Mouse (Mus musculus) heart, embryonic 10.5 days (tissue): Measurements from ENCODE around the gene Lrrc74b. TPM values are rescaled to one million over a fixed set of nuclear protein-coding genes. Genes with fewer than 3 reads are reported as not detected.

Experiments used
- DNase-seq: peaks from one replicate; pipeline ENCODE4 v3.0.0-alpha.2; 2017; ENCODE audit warnings: low spot score
- H3K27ac ChIP-seq: fragments of 300-500 bp; sonication (generic); 2 replicates; pipeline ENCODE4 v1.5.1; 2016; ENCODE audit warnings: mild to moderate bottlenecking
- H3K27me3 ChIP-seq: fragments of 300-500 bp; sonication (generic); 2 replicates; pipeline ENCODE4 v1.6.1; 2016; ENCODE audit warnings: mild to moderate bottlenecking; ENCODE audit not compliant: poor library complexity, insufficient read depth, severe bottlenecking
- H3K36me3 ChIP-seq: fragments of 300-500 bp; sonication (generic); 2 replicates; pipeline ENCODE4 v1.6.1; 2016; ENCODE audit warnings: mild to moderate bottlenecking, moderate library complexity
- H3K4me1 ChIP-seq: fragments of 300-500 bp; sonication (generic); 2 replicates; pipeline ENCODE4 v1.6.1; 2016; ENCODE audit warnings: mild to moderate bottlenecking
- H3K4me3 ChIP-seq: fragments of 300-500 bp; sonication (generic); 2 replicates; pipeline ENCODE4 v1.5.1; 2016; ENCODE audit warnings: mild to moderate bottlenecking, moderate library complexity
- H3K9me3 ChIP-seq: fragments of 300-500 bp; sonication (generic); 2 replicates; pipeline ENCODE4 v1.6.1; 2016; ENCODE audit warnings: mild to moderate bottlenecking, moderate library complexity
- WGBS: fragments of 180-500 bp; shearing (Covaris S2); methylation state at CpG from one replicate; pipeline ENCODE4 v1.1.7; 2016; 5-methylcytosine and 5-hydroxymethylcytosine counted together
- polyA plus RNA-seq: library from polyadenylated mRNA; unstranded; fragments of >200 nt; fragmentation: Nextera tagmentation; extraction: Ambion mirVana; gene quantifications from 2 replicates; pipeline ENCODE4 v1.2.1, GENCODE M21; 2016

Gene Lrrc74b
- polyA plus RNA-seq, 1 experiment from 2014 or later = 0.26 TPM

- WGBS = 62% methylated on average over 14 of the region's 14 CpGs
- H3K4me1 ChIP-seq = peaks cover 26% of the 10 kb centered on the region
- DNase-seq = no peak
- no peaks in the 10 kb centered on the region for H3K27me3 ChIP-seq
- H3K4me3 ChIP-seq = no peak overlapping the region
- H3K27ac ChIP-seq = no peak overlapping the region
- no peaks in the 10 kb centered on the region for H3K9me3 ChIP-seq
- H3K36me3 ChIP-seq = peaks cover 13% of the 10 kb centered on the region
These were observed 28.2 kb downstream of the Lrrc74b start for GRCm38 (mm10) chr16:17532676-17533329.

GRCm38 (mm10) chr16:17532271-17532670, 28.8 kb downstream of the Lrrc74b start:
- no peaks in the 10 kb centered on the region for H3K27me3 ChIP-seq
- peaks cover 26% of the 10 kb centered on the region for H3K4me1 ChIP-seq
- WGBS = 46% methylated on average over 4 of the region's 4 CpGs
- no peak overlapping the region for H3K27ac ChIP-seq
- DNase-seq = no peak
- peaks cover 18% of the 10 kb centered on the region for H3K36me3 ChIP-seq
- no peaks in the 10 kb centered on the region for H3K9me3 ChIP-seq
- H3K4me3 ChIP-seq = no peak overlapping the region

DNA sequence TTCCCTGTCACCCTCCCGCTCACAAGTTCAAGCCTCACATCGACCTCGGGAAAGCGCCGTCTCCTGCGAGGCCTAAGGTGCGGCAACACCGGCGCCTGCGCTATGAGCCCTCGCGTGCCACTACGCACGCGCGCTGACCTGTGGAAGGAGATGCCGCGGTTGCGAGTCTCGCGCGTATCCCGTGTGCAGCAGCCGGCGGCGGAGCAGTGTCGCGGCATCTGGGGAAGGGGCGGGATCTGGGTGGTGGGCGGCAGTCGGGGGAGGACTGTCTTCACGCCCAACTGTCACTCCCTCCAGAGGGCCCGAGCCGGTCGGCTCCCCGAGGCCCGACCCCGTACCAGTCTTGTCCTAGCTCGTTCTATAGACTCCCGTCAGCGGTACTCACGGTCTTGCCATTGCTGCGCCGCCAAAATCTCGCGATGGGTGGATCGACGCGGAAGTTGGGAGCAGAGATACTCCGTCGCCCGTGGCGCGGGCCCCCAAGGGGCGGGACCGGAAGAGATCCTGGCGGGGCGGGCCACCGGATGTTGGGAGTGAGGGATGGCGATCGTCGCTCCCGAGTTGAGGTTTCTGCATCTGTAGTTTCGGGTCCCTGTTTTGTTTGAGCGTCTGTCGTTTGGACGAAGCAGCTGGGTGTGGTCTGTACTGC, 30.3 kb downstream of the Lrrc74b start, which contains the start of gene Thap7:
Thap7 (minus strand) TSS at position 497 of the 649 bp plus-strand sequence.
- WGBS = under 1% methylated on average over 67 of the region's 67 CpGs
- no peaks in the 10 kb centered on the region for H3K27me3 ChIP-seq
- no peaks in the 10 kb centered on the region for H3K9me3 ChIP-seq
- peak within 1 kb of the TSS; percentile 94 for H3K27ac ChIP-seq
- peak; percentile 98 for DNase-seq
- peak within 1 kb of the TSS; percentile 83 for H3K4me3 ChIP-seq
- peaks cover 26% of the 10 kb centered on the region for H3K4me1 ChIP-seq
- H3K36me3 ChIP-seq = peaks cover 33% of the 10 kb centered on the region

GRCm38 (mm10) chr16:17529981-17530586, 31.0 kb downstream of the Lrrc74b start:
- H3K36me3 ChIP-seq = peaks cover 40% of the 10 kb centered on the region
- H3K4me1 ChIP-seq = peaks cover 26% of the 10 kb centered on the region
- H3K27me3 ChIP-seq = no peaks in the 10 kb centered on the region
- DNase-seq = no peak
- peak overlapping the region; percentile 83 for H3K4me3 ChIP-seq
- no peaks in the 10 kb centered on the region for H3K9me3 ChIP-seq
- H3K27ac ChIP-seq = peak overlapping the region; percentile 94
- 17% methylated on average over 17 of the region's 17 CpGs for WGBS

GRCm38 (mm10) chr16:17528276-17528675, 32.8 kb downstream of the Lrrc74b start:
- H3K4me1 ChIP-seq = peaks cover 26% of the 10 kb centered on the region
- peaks cover 56% of the 10 kb centered on the region for H3K36me3 ChIP-seq
- H3K4me3 ChIP-seq = no peak overlapping the region
- H3K27ac ChIP-seq = no peak overlapping the region
- no peaks in the 10 kb centered on the region for H3K27me3 ChIP-seq
- no peak for DNase-seq
- no peaks in the 10 kb centered on the region for H3K9me3 ChIP-seq
- WGBS = 84% methylated on average over 13 of the region's 13 CpGs

DNA sequence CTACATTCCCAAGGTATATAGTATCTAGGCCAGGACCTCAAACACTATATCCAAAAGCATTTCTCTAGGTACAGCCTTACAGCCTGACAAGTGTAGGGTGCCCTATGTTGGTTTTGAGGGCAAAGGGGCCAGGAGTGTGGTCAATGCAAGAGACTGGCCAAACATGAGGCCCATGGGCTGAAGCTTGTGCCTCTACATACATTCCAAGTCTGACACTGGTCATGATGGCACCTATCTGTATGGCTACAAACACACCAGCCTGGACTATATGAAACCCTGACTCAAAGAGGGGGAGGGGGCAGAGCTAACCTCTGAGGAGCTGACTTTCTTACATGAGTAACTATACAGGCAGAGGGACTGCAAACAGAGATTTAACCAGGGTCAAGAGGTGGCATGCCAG, 33.4 kb downstream of the Lrrc74b start:
- no peak for DNase-seq
- H3K9me3 ChIP-seq = no peaks in the 10 kb centered on the region
- no peak overlapping the region for H3K27ac ChIP-seq
- H3K36me3 ChIP-seq = peaks cover 63% of the 10 kb centered on the region
- H3K4me3 ChIP-seq = no peak overlapping the region
- H3K4me1 ChIP-seq = peaks cover 26% of the 10 kb centered on the region
- no peaks in the 10 kb centered on the region for H3K27me3 ChIP-seq

- peaks cover 76% of the 10 kb centered on the region for H3K36me3 ChIP-seq
- no peaks in the 10 kb centered on the region for H3K27me3 ChIP-seq
- H3K4me3 ChIP-seq = no peak overlapping the region
- WGBS = 88% methylated on average over 6 of the region's 6 CpGs
- no peak overlapping the region for H3K27ac ChIP-seq
- DNase-seq = no peak
- no peaks in the 10 kb centered on the region for H3K9me3 ChIP-seq
- H3K4me1 ChIP-seq = peaks cover 13% of the 10 kb centered on the region
These were observed 34.8 kb downstream of the Lrrc74b start for GRCm38 (mm10) chr16:17526223-17526622.

DNA sequence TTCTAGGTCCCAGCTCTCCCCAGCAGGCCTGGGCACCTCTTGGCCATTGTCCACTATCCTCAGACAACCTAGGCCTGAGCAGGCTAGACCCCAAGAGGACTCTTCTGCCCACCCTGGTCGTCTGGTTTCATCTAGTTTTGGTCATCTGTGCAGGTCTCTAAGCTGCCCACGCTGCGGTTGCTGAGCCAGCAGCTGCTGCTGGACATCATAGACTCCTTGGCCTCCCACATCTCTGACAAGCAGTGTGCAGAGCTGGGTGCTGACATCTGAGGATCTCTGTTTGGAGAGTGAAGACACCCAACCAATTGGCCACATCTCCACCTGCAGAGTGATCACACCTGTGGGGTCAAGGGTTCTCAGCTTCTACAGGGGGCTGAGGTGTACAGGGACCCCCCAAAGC, 35.5 kb downstream of the Lrrc74b start:
- no peak overlapping the region for H3K27ac ChIP-seq
- no peaks in the 10 kb centered on the region for H3K9me3 ChIP-seq
- H3K36me3 ChIP-seq = peaks cover 83% of the 10 kb centered on the region
- 88% methylated on average over 3 of the region's 3 CpGs for WGBS
- peaks cover 13% of the 10 kb centered on the region for H3K4me1 ChIP-seq
- no peak overlapping the region for H3K4me3 ChIP-seq
- no peak for DNase-seq
- H3K27me3 ChIP-seq = no peaks in the 10 kb centered on the region

DNA sequence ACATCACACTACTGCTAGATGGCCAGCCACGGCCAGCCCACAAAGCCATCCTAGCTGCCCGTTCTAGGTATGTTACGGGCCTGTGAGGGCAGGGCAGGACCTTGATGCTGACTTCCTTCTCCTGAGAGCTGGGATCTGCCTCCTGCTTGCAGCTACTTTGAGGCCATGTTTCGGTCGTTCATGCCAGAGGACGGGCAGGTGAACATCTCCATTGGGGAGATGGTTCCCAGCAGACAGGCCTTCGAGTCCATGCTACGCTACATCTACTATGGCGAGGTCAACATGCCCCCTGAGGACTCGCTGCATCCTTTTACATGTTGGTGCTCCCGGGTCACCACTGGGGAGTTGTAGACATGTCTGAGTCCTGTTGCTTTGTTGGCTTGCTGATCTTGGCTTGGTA, 36.9 kb downstream of the Lrrc74b start:
- no peaks in the 10 kb centered on the region for H3K9me3 ChIP-seq
- H3K27ac ChIP-seq = no peak overlapping the region
- 91% methylated on average over 11 of the region's 11 CpGs for WGBS
- peaks cover 3% of the 10 kb centered on the region; the same call in 1 of the 2 replicates for H3K4me1 ChIP-seq
- H3K27me3 ChIP-seq = no peaks in the 10 kb centered on the region
- no peak for DNase-seq
- H3K4me3 ChIP-seq = no peak overlapping the region
- H3K36me3 ChIP-seq = peaks cover 97% of the 10 kb centered on the region

DNA sequence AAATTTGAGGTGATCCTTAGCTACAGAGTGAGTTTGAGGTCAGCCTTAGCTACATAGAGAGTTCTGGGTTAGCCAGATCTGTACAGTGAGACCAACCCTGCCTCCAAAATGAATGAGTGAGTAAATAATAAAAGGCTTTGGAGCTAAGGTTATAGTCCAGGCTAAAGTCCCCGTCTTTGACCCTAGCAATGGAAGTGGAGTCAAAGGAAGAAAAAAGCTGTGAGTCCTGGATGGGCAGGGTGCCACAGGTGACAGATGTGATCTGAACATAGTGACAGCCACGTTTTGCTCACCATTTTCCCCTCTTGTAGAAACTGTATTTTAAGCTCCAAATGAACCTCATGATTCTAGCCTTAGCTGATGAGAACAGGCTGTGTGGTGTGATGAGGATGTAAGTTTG, 42.1 kb downstream of the Lrrc74b start:
- Histone ChIP-seq H3K27ac (no peak overlapping the region), H3K9me3 (no peaks in the 10 kb centered on the region), H3K27me3 (no peaks in the 10 kb centered on the region), H3K4me3 (no peak overlapping the region), H3K36me3 (peaks cover 97% of the 10 kb centered on the region), H3K4me1 (no peaks in the 10 kb centered on the region)
- DNase-seq = no peak
- WGBS = 80% methylated on average over 2 of the region's 2 CpGs

DNA sequence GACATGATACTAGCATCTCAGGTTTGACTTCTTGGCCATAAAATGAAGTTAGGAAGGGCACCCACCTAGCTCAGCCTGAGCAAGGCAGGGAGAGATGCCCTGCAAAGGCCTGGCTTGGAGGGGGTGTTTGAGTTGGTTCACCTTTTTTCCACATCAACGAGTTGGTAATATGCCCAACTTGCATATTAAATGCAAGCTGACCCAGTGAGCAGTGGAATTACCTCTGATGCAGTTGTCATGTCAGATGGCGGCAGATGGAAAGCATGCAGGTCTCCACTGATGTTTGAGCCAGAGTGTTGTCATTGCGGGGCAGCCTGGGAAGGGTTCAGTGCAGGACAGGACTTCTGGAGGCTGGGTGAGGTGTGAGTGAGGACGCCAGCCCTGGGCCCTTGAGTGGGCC, 49.6 kb downstream of the Lrrc74b start:
- Histone ChIP-seq H3K4me1 (peaks cover 13% of the 10 kb centered on the region), H3K36me3 (peaks cover 53% of the 10 kb centered on the region), H3K4me3 (no peak overlapping the region), H3K9me3 (no peaks in the 10 kb centered on the region), H3K27me3 (no peaks in the 10 kb centered on the region), H3K27ac (no peak overlapping the region)
- no peak for DNase-seq
- WGBS = 90% methylated on average over 4 of the region's 4 CpGs

DNA sequence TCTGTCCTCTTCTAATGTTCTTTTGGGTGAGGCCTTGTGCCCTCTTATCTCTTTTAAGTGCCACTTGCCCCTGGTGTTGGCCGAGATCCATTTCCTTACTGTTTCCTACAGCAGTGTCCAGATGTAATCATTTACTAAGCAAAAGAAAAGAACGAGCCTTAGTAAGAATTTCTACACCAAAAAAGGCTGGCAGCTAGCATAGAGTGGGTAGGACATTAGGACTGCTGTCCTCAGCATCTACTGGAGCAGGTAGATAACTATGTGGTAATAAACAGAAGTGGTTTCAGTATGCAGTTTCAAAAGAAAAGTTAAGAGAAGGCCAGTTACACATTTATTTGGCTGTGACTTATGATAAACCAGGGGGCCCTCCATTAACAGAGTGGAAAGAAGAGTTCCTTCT, 50.4 kb downstream of the Lrrc74b start:
- H3K27me3 ChIP-seq = 0 out of 2 replicates have a peak, but pooled peaks cover 2% of the 10 kb centered on the region
- 60% methylated on average over 2 of the region's 2 CpGs for WGBS
- H3K36me3 ChIP-seq = peaks cover 46% of the 10 kb centered on the region
- H3K4me3 ChIP-seq = no peak overlapping the region
- H3K4me1 ChIP-seq = peaks cover 13% of the 10 kb centered on the region
- no peak for DNase-seq
- H3K9me3 ChIP-seq = no peaks in the 10 kb centered on the region
- H3K27ac ChIP-seq = no peak overlapping the region

- Histone ChIP-seq H3K27me3 (0 out of 2 replicates have a peak, but pooled peaks cover 8% of the 10 kb centered on the region), H3K27ac (no peak overlapping the region), H3K4me3 (no peak overlapping the region), H3K4me1 (peaks cover 13% of the 10 kb centered on the region), H3K9me3 (no peaks in the 10 kb centered on the region), H3K36me3 (peaks cover 41% of the 10 kb centered on the region)
- DNase-seq = no peak
- 96% methylated on average over 2 of the region's 2 CpGs for WGBS
These were observed 50.9 kb downstream of the Lrrc74b start for GRCm38 (mm10) chr16:17510143-17510542.
